28 mouse cellular contexts compared by ENCODE assay signal in the genomic region with DNA sequence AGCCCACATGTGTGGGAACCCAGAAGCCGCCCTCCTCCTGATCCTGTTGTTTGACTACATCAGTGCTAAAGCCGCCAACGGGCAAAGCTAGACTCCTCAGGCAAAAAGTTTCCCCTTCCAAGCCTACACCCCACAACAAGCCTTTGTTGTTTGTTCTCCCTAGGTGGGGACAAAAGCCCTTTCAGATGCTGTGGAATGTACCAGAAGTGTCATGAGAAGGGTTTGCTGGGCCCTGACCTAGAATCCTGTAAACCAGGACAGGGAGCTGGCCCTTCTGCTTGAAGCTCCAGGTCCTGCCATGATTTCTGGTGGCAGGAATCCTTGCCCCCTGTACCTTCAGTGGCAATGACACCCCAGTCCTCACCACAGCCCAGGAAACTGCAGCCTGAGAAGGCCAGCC.
DNase-seq lines count a peak whose midpoint lies in the region; ATAC-seq and TF ChIP-seq lines count a peak whose summit lies in the region.
"Had no signal": no experiment of that assay in that cellular context is flagged by ENCODE, and none has a peak within 500 bp of the region (broad histone marks: within the 10 kb centered on the region; RNA-seq: fewer than 3 reads in every experiment).

No protein-coding gene starts in this region.

- no peaks in the 10 kb centered on the region for H3K36me3 ChIP-seq in liver, embryonic 11.5 days (ENCODE audit: control insufficient read depth, insufficient read depth, low read length)
- no peaks in the 10 kb centered on the region for H3K36me3 ChIP-seq in intestine, embryonic 14.5 days (ENCODE audit: control insufficient read depth, insufficient read depth, low read length)
- H3K36me3 ChIP-seq in midbrain, embryonic 13.5 days: no peaks in the 10 kb centered on the region
- H3K36me3 ChIP-seq: embryonic facial prominence, embryonic 10.5 days; embryonic facial prominence, embryonic 15.5 days; heart, embryonic 15.5 days; hindbrain, embryonic 13.5 days; limb, embryonic 15.5 days; liver, embryonic 15.5 days; midbrain, embryonic 15.5 days; neural tube, embryonic 15.5 days had no signal

- 74% methylated on average over 3 of the region's 3 CpGs for WGBS in liver, embryonic 11.5 days
- 76% methylated on average over 3 of the region's 3 CpGs for WGBS in intestine, embryonic 14.5 days
- WGBS in olfactory bulb, adult 2 months: 75% methylated on average over 3 of the region's 3 CpGs
- WGBS in midbrain, embryonic 13.5 days: 76% methylated on average over 3 of the region's 3 CpGs

- no peak overlapping the region for H3K9ac ChIP-seq in liver, embryonic 11.5 days (ENCODE audit: low read depth, low read length)
- H3K9ac ChIP-seq in intestine, embryonic 14.5 days (ENCODE audit: low read length): no peak overlapping the region
- H3K9ac ChIP-seq in midbrain, embryonic 13.5 days (replicated peaks): no peak overlapping the region
- H3K9ac ChIP-seq: embryonic facial prominence, embryonic 15.5 days; forebrain, embryonic 13.5 days; heart, embryonic 15.5 days; hindbrain, embryonic 13.5 days; limb, embryonic 15.5 days; liver, embryonic 15.5 days; lung, embryonic 14.5 days; midbrain, embryonic 15.5 days; neural tube, embryonic 15.5 days had no signal

- H3K27me3 ChIP-seq in liver, embryonic 11.5 days (replicated peaks; ENCODE audit: control insufficient read depth, insufficient read depth, low read length): no peaks in the 10 kb centered on the region; the same call in 1 of the 2 replicates
- H3K27me3 ChIP-seq in intestine, embryonic 14.5 days (replicated peaks; ENCODE audit: control insufficient read depth, insufficient read depth, low read length): no peaks in the 10 kb centered on the region
- H3K27me3 ChIP-seq in midbrain, embryonic 13.5 days: peaks cover 4% of the 10 kb centered on the region; the same call in 1 of the 2 replicates
- H3K27me3 ChIP-seq: embryonic facial prominence, embryonic 15.5 days; forebrain, embryonic 13.5 days; hindbrain, embryonic 13.5 days; limb, embryonic 15.5 days; liver, embryonic 15.5 days; midbrain, embryonic 15.5 days; neural tube, embryonic 15.5 days had no signal

- no peak overlapping the region for H3K4me3 ChIP-seq in liver, embryonic 11.5 days (ENCODE audit: low read depth, low read length)
- no peak overlapping the region for H3K4me3 ChIP-seq in intestine, embryonic 14.5 days (ENCODE audit: low read depth, low read length)
- H3K4me3 ChIP-seq in olfactory bulb, adult 2 months (ENCODE audit: insufficient read depth, low read depth, low read length): no peak overlapping the region
- no peak overlapping the region for H3K4me3 ChIP-seq in midbrain, embryonic 13.5 days (replicated peaks)
- H3K4me3 ChIP-seq: embryonic facial prominence, embryonic 10.5 days; embryonic facial prominence, embryonic 15.5 days; forebrain, embryonic 13.5 days; heart, embryonic 15.5 days; hindbrain, embryonic 13.5 days; limb, embryonic 15.5 days; liver, embryonic 15.5 days; midbrain, embryonic 15.5 days; neural tube, embryonic 15.5 days had no signal

- no peak overlapping the region for H3K4me2 ChIP-seq in liver, embryonic 11.5 days
- H3K4me2 ChIP-seq in intestine, embryonic 14.5 days (ENCODE audit: low read length): peak overlapping the region; percentile 18; the same call in 1 of the 2 replicates
- H3K4me2 ChIP-seq in midbrain, embryonic 13.5 days (replicated peaks): no peak overlapping the region
- H3K4me2 ChIP-seq: embryonic facial prominence, embryonic 15.5 days; forebrain, embryonic 13.5 days; heart, embryonic 15.5 days; hindbrain, embryonic 13.5 days; limb, embryonic 15.5 days; lung, embryonic 14.5 days; midbrain, embryonic 15.5 days had no signal

- 0 out of 2 replicates have a peak, but pooled peaks cover 7% of the 10 kb centered on the region for H3K4me1 ChIP-seq in liver, embryonic 11.5 days (replicated peaks; ENCODE audit: control insufficient read depth, insufficient read depth, low read length)
- H3K4me1 ChIP-seq in intestine, embryonic 14.5 days (replicated peaks; ENCODE audit: control insufficient read depth, insufficient read depth, low read length): no peaks in the 10 kb centered on the region
- H3K4me1 ChIP-seq in olfactory bulb, adult 2 months (ENCODE audit: control insufficient read depth, insufficient read depth, low read length): peaks cover 7% of the 10 kb centered on the region
- H3K4me1 ChIP-seq in midbrain, embryonic 13.5 days (replicated peaks): peaks cover 10% of the 10 kb centered on the region

- no peaks in the 10 kb centered on the region for H3K9me3 ChIP-seq in liver, embryonic 11.5 days (ENCODE audit: control insufficient read depth, low read length)
- H3K9me3 ChIP-seq in intestine, embryonic 14.5 days (ENCODE audit: control insufficient read depth, low read length): no peaks in the 10 kb centered on the region
- H3K9me3 ChIP-seq in midbrain, embryonic 13.5 days: no peaks in the 10 kb centered on the region
- H3K9me3 ChIP-seq: embryonic facial prominence, embryonic 10.5 days; embryonic facial prominence, embryonic 15.5 days; forebrain, embryonic 13.5 days; heart, embryonic 15.5 days; hindbrain, embryonic 13.5 days; limb, embryonic 15.5 days; liver, embryonic 15.5 days; midbrain, embryonic 15.5 days; neural tube, embryonic 15.5 days had no signal

- DNase-seq in liver: peak; percentile 2
- DNase-seq in liver, embryonic 11.5 days (ENCODE audit: low spot score): no peak
- DNase-seq in Muller cell, postnatal 12 days (ENCODE audit: inconsistent ontology term): peak; percentile 72
- DNase-seq in intestine, embryonic 14.5 days (ENCODE audit: low spot score): peak; percentile 55
- DNase-seq in adrenal gland, postnatal 10 days: no peak
- DNase-seq: adrenal gland, postnatal 14 days; B cell, adult 2 months; cerebellum, adult 2 months; cerebellum, postnatal 14 days; gastrocnemius, postnatal 36 days; layer of hippocampus, postnatal 36 days; left cerebral cortex, postnatal 4 days; lung, postnatal 14 days; thymus, adult 2 months had no signal

- H3K27ac ChIP-seq in liver, embryonic 11.5 days (ENCODE audit: low read depth, low read length): no peak overlapping the region
- peak overlapping the region; percentile 80 for H3K27ac ChIP-seq in intestine, embryonic 14.5 days (ENCODE audit: low read depth)
- H3K27ac ChIP-seq in olfactory bulb, adult 2 months (ENCODE audit: insufficient read depth, low read depth, low read length): peak overlapping the region; percentile 36; the same call in 1 of the 2 replicates
- H3K27ac ChIP-seq in midbrain, embryonic 13.5 days: no peak overlapping the region
- H3K27ac ChIP-seq: embryonic facial prominence, embryonic 15.5 days; forebrain, embryonic 13.5 days; heart, embryonic 15.5 days; hindbrain, embryonic 13.5 days; kidney, postnatal 0 days; limb, embryonic 15.5 days; liver, embryonic 15.5 days; midbrain, embryonic 15.5 days; neural tube, embryonic 15.5 days had no signal

- no peak for TF ChIP-seq POLR2A in olfactory bulb, adult 2 months (IDR thresholded peaks at IDR 0.05; ENCODE audit: insufficient read depth, low read depth, low read length)

- ATAC-seq in liver, embryonic 11.5 days (replicated peaks; ENCODE audit: low FRiP score): no peak
- no peak for ATAC-seq in intestine, embryonic 14.5 days (replicated peaks; ENCODE audit: low FRiP score, low TSS enrichment, low read depth)
- ATAC-seq in granulocyte monocyte progenitor cell, adult 5-6 weeks (replicated peaks; ENCODE audit: poor library complexity, severe bottlenecking): no peak
- ATAC-seq in midbrain, embryonic 13.5 days: no peak
- ATAC-seq: forebrain, embryonic 13.5 days; midbrain, embryonic 15.5 days had no signal

- no peak for TF ChIP-seq CTCF in olfactory bulb, adult 2 months (IDR thresholded peaks at IDR 0.05; ENCODE audit: insufficient read depth, low read depth, low read length)

Comparison
In these comparisons a context has a peak if more than half of its experiments do, and no peak if none do; other contexts are left out.
1. DNase-seq: peak in liver (single experiment), Muller cell, postnatal 12 days (single experiment) and intestine, embryonic 14.5 days (single experiment); none in liver, embryonic 11.5 days (single experiment) and adrenal gland, postnatal 10 days (single experiment).
2. H3K27ac ChIP-seq: peak in intestine, embryonic 14.5 days (single experiment) and olfactory bulb, adult 2 months (single experiment); none in liver, embryonic 11.5 days (single experiment) and midbrain, embryonic 13.5 days (single experiment).